Mouse (Mus musculus) gastrocnemius, postnatal 14 days (tissue): ENCODE measurements around the gene Capns1. TPM values are rescaled to one million over a fixed set of nuclear protein-coding genes. Genes with fewer than 3 reads are reported as not detected.

ENCODE experiments used
- total RNA-seq, 2 experiments: library from RNA; stranded (reverse); gene quantifications; 2 replicates each; pipeline ENCODE4 v1.2.3; 2021

Capns1 gene
- total RNA-seq, 2 experiments from 2014 or later = 275 to 320 TPM

Other genes starting within 250 kb of the Capns1 start
- gene Zfp74, start 244.7 kb downstream of the Capns1 start, total RNA-seq = 1 to 10 TPM; 4.8 to 7.3 TPM
- gene Zfp568, start 214.9 kb downstream of the Capns1 start, total RNA-seq = 10 to 100 TPM; 28.5 to 42.5 TPM
- gene Zfp14, start 147.4 kb downstream of the Capns1 start, total RNA-seq = 1 to 10 TPM; 1.5 to 2.0 TPM
- gene Zfp82, start 125.9 kb downstream of the Capns1 start, total RNA-seq = 1 to 10 TPM; 1.0 to 1.6 TPM
- under 1 TPM in 1 of 2 experiments, not detected in 1; 0.80 TPM for gene Gm26920, start 108.4 kb downstream of the Capns1 start, total RNA-seq
- 1 to 10 TPM; 1.1 to 1.8 TPM for gene Zfp566, start 108.3 kb downstream of the Capns1 start, total RNA-seq
- gene Zfp260, start 104.0 kb downstream of the Capns1 start, total RNA-seq = 10 to 100 TPM; 29.9 to 33.5 TPM
- 1 to 10 TPM; 1.6 to 2.9 TPM for gene Zfp382, start 76.9 kb downstream of the Capns1 start, total RNA-seq
- gene Zfp146, start 29.1 kb downstream of the Capns1 start, total RNA-seq = 10 to 100 TPM; 23.5 to 27.0 TPM
- gene Cox7a1, start 14.7 kb downstream of the Capns1 start, total RNA-seq = 100 to 1,000 TPM; 827 to 966 TPM
- 10 to 100 TPM; 56.0 to 61.2 TPM for gene Polr2i, start 33.1 kb upstream of the Capns1 start, total RNA-seq
- gene Tbcb, start 33.5 kb upstream of the Capns1 start, total RNA-seq = 10 to 100 TPM; 26.8 to 37.2 TPM
- gene Ovol3, start 36.9 kb upstream of the Capns1 start, total RNA-seq = under 1 TPM in 1 of 2 experiments, not detected in 1; 0.33 TPM
- under 1 TPM; 0.16 to 0.29 TPM for gene Thap8, start 81.3 kb upstream of the Capns1 start, total RNA-seq
- gene Wdr62, start 81.6 kb upstream of the Capns1 start, total RNA-seq = 1 to 10 TPM; 2.9 to 3.1 TPM
- gene Clip3, start 92.9 kb upstream of the Capns1 start, total RNA-seq = 10 to 100 TPM; 18.2 to 20.9 TPM
- gene Alkbh6, start 109.9 kb upstream of the Capns1 start, total RNA-seq = 10 to 100 TPM; 16.0 to 17.4 TPM
- 1 to 10 TPM; 1.0 to 1.1 TPM for gene Syne4, start 116.0 kb upstream of the Capns1 start, total RNA-seq
- under 1 TPM; 0.51 to 0.78 TPM for gene E130208F15Rik, start 122.9 kb upstream of the Capns1 start, total RNA-seq
- gene Sdhaf1, start 125.1 kb upstream of the Capns1 start, total RNA-seq = 10 to 100 TPM in 1 of 2 experiments, 1 to 10 TPM in 1; 7.8 to 10.6 TPM
- gene Lrfn3, start 164.0 kb upstream of the Capns1 start, total RNA-seq = 1 to 10 TPM; 1.5 to 1.8 TPM
- gene Tyrobp, start 214.9 kb upstream of the Capns1 start, total RNA-seq = 10 to 100 TPM in 1 of 2 experiments, 1 to 10 TPM in 1; 7.8 to 10.4 TPM
- under 1 TPM in 1 of 2 experiments, not detected in 1; 0.94 TPM for gene Hcst, start 221.0 kb upstream of the Capns1 start, total RNA-seq
- gene Nfkbid, start 222.9 kb upstream of the Capns1 start, total RNA-seq = under 1 TPM; 0.21 to 0.33 TPM
- 1 to 10 TPM; 1.9 to 2.3 TPM for gene Aplp1, start 246.7 kb upstream of the Capns1 start, total RNA-seq